Mouse (Mus musculus): ENCODE results near the gene Mif4gd. TPM values are rescaled to one million over a fixed set of nuclear protein-coding genes. Genes with fewer than 3 reads are reported as not detected.

Mif4gd gene
- total and polyA plus RNA-seq, 3 experiments = 143 to 177 (median 174) TPM

DNA sequence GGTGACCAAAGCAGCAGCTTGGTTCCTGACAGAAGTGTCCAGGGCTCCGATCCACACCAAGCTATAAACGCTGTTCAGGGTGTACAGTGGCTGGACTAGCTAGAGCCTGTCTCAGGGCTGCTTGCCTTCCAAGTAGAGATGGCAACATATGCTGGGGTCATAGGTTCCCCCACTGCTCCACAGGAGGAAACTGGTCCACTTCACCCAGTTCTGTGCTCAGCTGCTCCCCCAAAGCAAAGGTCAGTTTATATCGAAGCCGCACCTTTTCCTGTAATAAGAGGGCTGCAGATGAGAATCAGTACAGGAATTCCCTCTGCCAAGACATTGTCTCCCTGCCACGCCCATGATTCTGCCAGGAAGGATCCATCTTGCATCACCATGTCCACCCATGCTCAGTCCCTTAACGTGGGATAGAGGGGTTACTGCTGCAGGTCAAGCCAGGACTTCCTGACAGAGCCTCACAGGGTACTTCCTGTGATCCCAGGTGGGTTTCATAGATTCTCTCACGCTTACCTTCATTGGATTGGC, 27.1 kb downstream of the Mif4gd start:
- H3K79me2 ChIP-seq (replicated peaks; ENCODE audit: control insufficient read depth, extremely low read depth, insufficient read depth, poor library complexity, severe bottlenecking) = no peaks in the 10 kb centered on the region
- H3K36me3 ChIP-seq (replicated peaks in 1 of 2; ENCODE audit: control insufficient read depth in 1 of 2, insufficient read depth in 1 of 2, low read length in 1 of 2) = peaks cover 95 to 97% of the 10 kb centered on the region in 2 experiments

DNA sequence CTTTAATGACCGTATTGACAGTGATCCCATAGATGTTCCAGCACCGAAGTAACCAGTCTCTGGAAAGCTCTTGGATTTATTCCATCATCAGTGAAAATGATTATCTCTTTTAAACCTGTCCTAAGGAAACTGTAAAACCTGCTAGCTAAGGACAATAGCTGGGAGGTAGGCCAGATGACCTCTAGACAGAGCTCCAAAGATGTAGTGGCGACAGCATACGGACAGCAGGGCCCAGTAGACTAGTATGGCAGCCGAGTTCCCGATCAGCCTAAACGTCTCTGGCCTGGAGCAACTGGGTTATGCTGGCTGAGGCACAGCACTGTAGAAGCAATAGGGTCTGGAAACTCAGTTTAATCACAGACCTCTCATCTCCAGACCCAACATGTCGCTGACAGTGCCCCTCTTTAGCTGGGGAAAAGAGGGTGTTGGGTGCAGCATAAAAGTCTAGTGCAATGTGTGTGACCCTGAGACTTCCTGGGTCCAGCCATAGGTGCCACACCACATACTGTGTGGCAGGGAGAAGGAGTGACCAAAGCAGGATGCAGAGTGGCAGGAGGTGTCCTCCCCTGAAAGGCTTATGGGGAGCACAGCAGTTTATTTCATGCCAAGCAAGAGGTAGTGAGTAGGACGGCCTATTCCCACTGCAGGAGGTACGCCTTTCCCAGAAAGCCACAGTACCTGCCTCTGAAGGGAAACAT, 28.2 kb downstream of the Mif4gd start:
- dilution Hi-C loops (cut with MboI; ENCODE audit: extremely low pct_ligation_motif_present, extremely low pct_unique_long_range_greater_than_20kb, low sequenced_read_pairs) = no loop called here
- in situ Hi-C loops (cut with MboI; ENCODE audit: low pct_ligation_motif_present, low pct_unique_long_range_greater_than_20kb, low sequenced_read_pairs) = no loop called here
- H3K79me2 ChIP-seq (replicated peaks; ENCODE audit: control insufficient read depth, extremely low read depth, insufficient read depth, poor library complexity, severe bottlenecking) = no peaks in the 10 kb centered on the region
- no peak for DNase-seq (ENCODE audit: extremely low read depth)
- H3K36me3 ChIP-seq (replicated peaks in 1 of 2; ENCODE audit: control insufficient read depth in 1 of 2, insufficient read depth in 1 of 2, low read length in 1 of 2) = peaks cover 92 to 97% of the 10 kb centered on the region in 2 experiments
- TF ChIP-seq NELFE (IDR thresholded peaks at IDR 0.05; ENCODE audit: low read depth, low read length) = no peak
- TF ChIP-seq MAZ (IDR thresholded peaks at IDR 0.05; ENCODE audit: low read depth, low read length) = no peak
- TF ChIP-seq CHD2 (IDR thresholded peaks at IDR 0.05; ENCODE audit: low read length) = no peak
- no peak for TF ChIP-seq MAX (IDR thresholded peaks at IDR 0.05; ENCODE audit: low read length)
- TF ChIP-seq CTCF (conservative IDR thresholded peaks at IDR 0.05 in 1 of 2, IDR thresholded peaks at IDR 0.05 in 1 of 2; ENCODE audit: low read depth in 2 of 2, low read length in 2 of 2) = no peak
- TF ChIP-seq RCOR1 (conservative IDR thresholded peaks at IDR 0.05; ENCODE audit: low read depth, low read length) = no peak
- TF ChIP-seq MXI1 (IDR thresholded peaks at IDR 0.05; ENCODE audit: low read depth, low read length) = no peak
- TF ChIP-seq POLR2A (IDR thresholded peaks at IDR 0.05; ENCODE audit: low read depth, low read length) = 0 out of 2 replicates have a peak, but pooled peaks have one; percentile 6
- TF ChIP-seq ZMIZ1 (IDR thresholded peaks at IDR 0.05; ENCODE audit: low read depth, low read length) = peak; percentile 9; the same call in 1 of the 2 replicates
- peak overlapping the region; percentile 25; the same call in 1 of the 2 replicates for H3K27ac ChIP-seq (ENCODE audit: insufficient read depth, low read depth)
- no peak overlapping the region for H3K4me3 ChIP-seq (replicated peaks in 1 of 3; ENCODE audit: low read depth in 2 of 3, low read length in 2 of 3, poor library complexity in 1 of 3)
- H3K9me3 ChIP-seq (replicated peaks; ENCODE audit: low read length) = no peaks in the 10 kb centered on the region
- H3K9ac ChIP-seq (ENCODE audit: insufficient read depth, low read depth) = no peak overlapping the region
- H3K27me3 ChIP-seq (replicated peaks) = no peaks in the 10 kb centered on the region
- peaks cover 20 to 46% of the 10 kb centered on the region in 2 experiments for H3K4me1 ChIP-seq (ENCODE audit: control insufficient read depth in 1 of 2, insufficient read depth in 2 of 2)
- H3K4me2 ChIP-seq (ENCODE audit: insufficient read depth, low read depth, poor library complexity, severe bottlenecking) = no peak overlapping the region

More for the DNA sequence above, 27.1 kb downstream of the Mif4gd start:
- DNase-seq (ENCODE audit: extremely low read depth) = no peak
- no peak for TF ChIP-seq MXI1 (IDR thresholded peaks at IDR 0.05; ENCODE audit: low read depth, low read length)
- no peak for TF ChIP-seq RAD21 (IDR thresholded peaks at IDR 0.05; ENCODE audit: low read depth, low read length)
- TF ChIP-seq TBP (conservative IDR thresholded peaks at IDR 0.05; ENCODE audit: low read depth, low read length) = no peak
- no peak for TF ChIP-seq CHD1 (IDR thresholded peaks at IDR 0.05; ENCODE audit: low read depth, low read length)
- TF ChIP-seq NRF1 (IDR thresholded peaks at IDR 0.05; ENCODE audit: low read depth, low read length) = no peak
- TF ChIP-seq E2F4 (IDR thresholded peaks at IDR 0.05; ENCODE audit: insufficient replicate concordance, low read depth, low read length) = no peak
- no peak for TF ChIP-seq MAX (IDR thresholded peaks at IDR 0.05; ENCODE audit: low read length)
- TF ChIP-seq ETS1 (conservative IDR thresholded peaks at IDR 0.05; ENCODE audit: low read depth, low read length) = no peak
- TF ChIP-seq BHLHE40 (IDR thresholded peaks at IDR 0.05; ENCODE audit: low read depth, low read length) = no peak
- no peak for TF ChIP-seq JUND (conservative IDR thresholded peaks at IDR 0.05; ENCODE audit: low read depth, low read length)
- TF ChIP-seq ELF1 (IDR thresholded peaks at IDR 0.05; ENCODE audit: low read depth, low read length) = no peak
- peak; percentile 28; the same call in 1 of the 2 replicates for TF ChIP-seq POLR2A (IDR thresholded peaks at IDR 0.05; ENCODE audit: low read depth, low read length)
- peak; percentile 16; the same call in 1 of the 2 replicates for TF ChIP-seq CHD2 (IDR thresholded peaks at IDR 0.05; ENCODE audit: low read length)
- no peak for TF ChIP-seq USF1 (IDR thresholded peaks at IDR 0.05; ENCODE audit: low read depth, low read length)
- TF ChIP-seq POLR2AphosphoS2 (IDR thresholded peaks at IDR 0.05; ENCODE audit: low read depth, low read length) = 0 out of 2 replicates have a peak, but pooled peaks have one; percentile 22
- in situ Hi-C loops (cut with MboI; ENCODE audit: low pct_ligation_motif_present, low pct_unique_long_range_greater_than_20kb, low sequenced_read_pairs) (no loop called here), dilution Hi-C loops (cut with MboI; ENCODE audit: extremely low pct_ligation_motif_present, extremely low pct_unique_long_range_greater_than_20kb, low sequenced_read_pairs) (no loop called here)
- Histone ChIP-seq H3K4me3 (replicated peaks in 1 of 3; ENCODE audit: low read depth in 2 of 3, low read length in 2 of 3, poor library complexity in 1 of 3) (no peak overlapping the region), H3K4me1 (ENCODE audit: control insufficient read depth in 1 of 2, insufficient read depth in 2 of 2) (peaks cover 20 to 49% of the 10 kb centered on the region in 2 experiments), H3K27ac (ENCODE audit: insufficient read depth, low read depth) (no peak overlapping the region), H3K27me3 (replicated peaks) (no peaks in the 10 kb centered on the region), H3K9ac (ENCODE audit: insufficient read depth, low read depth) (no peak overlapping the region), H3K4me2 (ENCODE audit: insufficient read depth, low read depth, poor library complexity, severe bottlenecking) (no peak overlapping the region), H3K9me3 (replicated peaks; ENCODE audit: low read length) (no peaks in the 10 kb centered on the region)

All from CH12.LX (cell line).